Mouse (Mus musculus): ENCODE measurements at regions not wholly inside any gene's neighbourhood (a gene's known extent, or its start where the extent isn't known, plus 50 kb on each side); places are given as distances from the start of the nearest gene placed in this dataset.

DNA sequence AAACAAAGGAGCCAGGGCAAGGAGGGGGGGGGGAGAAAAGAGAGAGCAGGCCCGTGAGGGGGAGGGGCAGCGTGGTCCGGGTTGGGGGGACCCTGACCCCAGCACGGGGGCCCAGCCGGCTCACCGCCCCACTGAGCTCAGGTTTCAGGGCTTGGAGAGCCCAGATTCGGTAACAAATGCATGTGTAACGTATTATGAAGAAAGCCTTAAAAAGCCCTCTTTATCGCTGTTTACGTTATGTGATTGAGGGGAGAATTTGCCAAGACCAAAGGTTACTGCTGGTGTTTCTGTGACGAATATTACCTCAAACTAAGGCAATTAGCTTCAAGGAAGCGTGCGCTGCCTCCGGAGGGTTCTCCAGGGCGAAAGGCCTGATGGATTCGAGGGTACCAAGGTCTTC, 54.2 kb downstream of the Barx1 start:
- no peak for ATAC-seq (ENCODE audit: low FRiP score)
- DNase-seq (ENCODE audit: low spot score), result no peak
- H3K27me3 ChIP-seq (ENCODE audit: insufficient read depth, low read length), result no peaks in the 10 kb centered on the region; the same call in 1 of the 2 replicates
- no peaks in the 10 kb centered on the region for H3K9me3 ChIP-seq (ENCODE audit: low read length)
- no peak overlapping the region for H3K27ac ChIP-seq (ENCODE audit: low read depth, low read length)
- no peak for TF ChIP-seq CTCF (IDR thresholded peaks at IDR 0.05)
- WGBS, result 65% methylated on average over 16 of the region's 16 CpGs
- no peak overlapping the region for H3K4me3 ChIP-seq (ENCODE audit: low read depth, low read length)
- H3K4me2 ChIP-seq (ENCODE audit: low read depth, low read length, poor library complexity, severe bottlenecking), result no peak overlapping the region
- no peaks in the 10 kb centered on the region for H3K4me1 ChIP-seq (ENCODE audit: insufficient read depth, low read length)
- no peak overlapping the region for H3K9ac ChIP-seq (replicated peaks; ENCODE audit: low read length, poor library complexity, severe bottlenecking)
- H3K36me3 ChIP-seq (ENCODE audit: insufficient read depth, low read length), result no peaks in the 10 kb centered on the region

DNA sequence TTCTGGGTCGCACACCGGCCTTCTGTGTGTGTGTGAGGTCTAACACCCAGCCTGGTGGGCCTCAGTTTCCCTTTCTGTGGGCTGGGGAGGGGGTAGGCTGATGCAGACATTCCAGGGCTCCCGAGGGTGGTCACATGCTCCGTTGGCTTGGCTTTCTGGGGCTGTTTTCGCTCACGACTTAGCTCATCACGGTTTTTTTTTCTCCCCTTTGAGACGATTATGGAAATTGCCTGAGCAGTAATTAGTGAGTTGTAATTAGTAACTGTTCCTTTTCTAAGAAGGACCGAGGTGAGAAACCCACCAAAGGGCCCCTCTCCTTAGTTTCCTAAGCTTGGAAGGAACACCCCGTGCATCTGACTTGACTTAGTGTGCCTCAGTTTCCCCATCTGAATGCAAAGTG, 54.7 kb downstream of the Barx1 start:
- no peaks in the 10 kb centered on the region for H3K4me1 ChIP-seq (ENCODE audit: insufficient read depth, low read length)
- ATAC-seq (ENCODE audit: low FRiP score), result no peak
- TF ChIP-seq CTCF (IDR thresholded peaks at IDR 0.05), result no peak
- H3K4me2 ChIP-seq (ENCODE audit: low read depth, low read length, poor library complexity, severe bottlenecking), result no peak overlapping the region
- no peaks in the 10 kb centered on the region for H3K36me3 ChIP-seq (ENCODE audit: insufficient read depth, low read length)
- 0 out of 2 replicates have a peak, but pooled peaks cover under 1% of the 10 kb centered on the region for H3K9me3 ChIP-seq (ENCODE audit: low read length)
- no peak for DNase-seq (ENCODE audit: low spot score)
- 72% methylated on average over 10 of the region's 10 CpGs for WGBS
- H3K4me3 ChIP-seq (ENCODE audit: low read depth, low read length), result no peak overlapping the region
- H3K27me3 ChIP-seq (ENCODE audit: insufficient read depth, low read length), result no peaks in the 10 kb centered on the region; the same call in 1 of the 2 replicates
- H3K9ac ChIP-seq (replicated peaks; ENCODE audit: low read length, poor library complexity, severe bottlenecking), result no peak overlapping the region
- H3K27ac ChIP-seq (ENCODE audit: low read depth, low read length), result no peak overlapping the region

GRCm38 (mm10) chr13:48723676-48724075, 60.9 kb downstream of the Barx1 start:
- Histone ChIP-seq H3K9me3 (ENCODE audit: low read length) (0 out of 2 replicates have a peak, but pooled peaks cover 6% of the 10 kb centered on the region), H3K4me2 (ENCODE audit: low read depth, low read length, poor library complexity, severe bottlenecking) (no peak overlapping the region), H3K36me3 (ENCODE audit: insufficient read depth, low read length) (no peaks in the 10 kb centered on the region), H3K27me3 (ENCODE audit: insufficient read depth, low read length) (peaks cover 4% of the 10 kb centered on the region; the same call in 1 of the 2 replicates), H3K9ac (replicated peaks; ENCODE audit: low read length, poor library complexity, severe bottlenecking) (no peak overlapping the region), H3K4me3 (ENCODE audit: low read depth, low read length) (no peak overlapping the region), H3K4me1 (ENCODE audit: insufficient read depth, low read length) (no peaks in the 10 kb centered on the region), H3K27ac (ENCODE audit: low read depth, low read length) (no peak overlapping the region)
- DNase-seq (ENCODE audit: low spot score), result peak; percentile 26
- WGBS, result 10% methylated on average over 8 of the region's 8 CpGs
- no peak for TF ChIP-seq CTCF (IDR thresholded peaks at IDR 0.05)
- no peak for ATAC-seq (ENCODE audit: low FRiP score)

DNA sequence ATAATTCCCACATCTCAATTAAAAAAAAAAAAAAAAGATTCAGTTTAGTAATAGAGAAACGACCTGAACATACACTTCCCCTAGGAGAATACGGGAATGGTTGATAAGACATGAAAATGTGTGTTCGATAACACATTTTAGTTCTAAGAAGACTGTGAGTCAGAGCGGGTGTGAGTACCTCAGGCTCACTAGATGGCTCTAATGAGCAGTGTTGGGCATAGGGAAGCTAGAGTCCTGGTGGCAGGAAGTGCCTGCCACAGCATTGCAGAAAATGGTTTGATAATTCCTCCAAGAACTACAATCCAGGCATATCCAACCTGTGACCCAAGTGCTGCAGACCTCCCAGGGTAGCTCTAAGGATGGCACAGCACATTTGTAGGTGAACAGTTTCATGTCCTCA, 63.6 kb downstream of the Barx1 start:
- no peak overlapping the region for H3K27ac ChIP-seq (ENCODE audit: low read depth, low read length)
- no peak overlapping the region for H3K9ac ChIP-seq (replicated peaks; ENCODE audit: low read length, poor library complexity, severe bottlenecking)
- no peak overlapping the region for H3K4me3 ChIP-seq (ENCODE audit: low read depth, low read length)
- H3K36me3 ChIP-seq (ENCODE audit: insufficient read depth, low read length), result no peaks in the 10 kb centered on the region
- H3K4me2 ChIP-seq (ENCODE audit: low read depth, low read length, poor library complexity, severe bottlenecking), result no peak overlapping the region
- DNase-seq (ENCODE audit: low spot score) (peak; percentile 54), ATAC-seq (ENCODE audit: low FRiP score) (no peak)
- 0 out of 2 replicates have a peak, but pooled peaks cover 6% of the 10 kb centered on the region for H3K9me3 ChIP-seq (ENCODE audit: low read length)
- TF ChIP-seq CTCF (IDR thresholded peaks at IDR 0.05), result peak; percentile 69
- H3K27me3 ChIP-seq (ENCODE audit: insufficient read depth, low read length), result peaks cover 18% of the 10 kb centered on the region
- WGBS, result 40% methylated on average over 4 of the region's 4 CpGs
- H3K4me1 ChIP-seq (ENCODE audit: insufficient read depth, low read length), result no peaks in the 10 kb centered on the region

DNA sequence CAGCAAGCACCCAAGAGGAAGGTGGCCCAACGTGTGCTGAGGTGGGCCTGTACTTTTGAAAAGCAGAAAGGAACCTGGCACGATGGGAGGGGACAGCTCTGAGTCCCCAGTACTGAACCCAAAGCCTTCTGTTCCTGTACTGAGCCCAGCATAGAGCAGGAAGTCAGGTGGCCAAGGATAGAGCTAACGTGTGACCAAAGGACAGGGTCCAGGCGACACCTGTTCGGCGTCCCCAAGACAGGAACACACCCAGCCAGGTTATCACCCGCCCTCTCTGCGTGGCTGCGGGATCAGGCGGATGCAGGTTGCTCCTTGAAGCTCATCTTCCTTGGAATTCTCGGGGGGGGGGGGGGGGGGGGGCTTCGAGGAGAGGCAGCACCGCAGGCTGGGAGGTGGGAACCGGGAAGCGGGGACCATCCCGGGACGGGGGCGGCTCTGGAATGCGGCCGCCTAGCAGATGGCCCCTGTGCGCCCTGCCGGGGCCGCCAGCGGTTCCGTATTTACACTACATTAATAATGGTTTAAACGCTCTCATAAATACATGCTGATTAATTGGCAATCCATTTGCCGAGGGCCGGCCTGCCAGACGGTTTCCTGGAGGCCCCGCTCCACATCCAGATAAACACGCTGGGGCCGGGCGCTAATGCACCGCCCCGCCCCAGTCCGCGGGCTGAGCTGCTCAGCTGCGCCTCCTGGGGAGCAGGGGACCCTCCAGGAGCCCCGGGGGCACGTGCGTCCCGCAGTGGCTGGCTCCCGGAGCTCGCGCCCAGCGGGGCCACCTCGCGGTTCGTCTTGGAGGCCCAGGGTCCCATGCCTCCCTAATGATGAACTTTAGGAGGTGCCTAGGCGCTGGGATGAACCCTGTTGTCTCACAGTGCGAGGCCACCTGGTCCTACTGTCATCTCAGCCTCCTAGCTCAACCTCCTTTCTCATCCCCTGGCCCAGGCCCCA, 68.5 kb downstream of the Barx1 start:
- Histone ChIP-seq H3K9me3 (ENCODE audit: low read length) (no peaks in the 10 kb centered on the region), H3K27me3 (ENCODE audit: insufficient read depth, low read length) (peaks cover 28% of the 10 kb centered on the region), H3K4me1 (ENCODE audit: insufficient read depth, low read length) (no peaks in the 10 kb centered on the region), H3K4me2 (ENCODE audit: low read depth, low read length, poor library complexity, severe bottlenecking) (peak overlapping the region; percentile 54), H3K9ac (replicated peaks; ENCODE audit: low read length, poor library complexity, severe bottlenecking) (peak overlapping the region; percentile 44; the same call in 1 of the 2 replicates), H3K4me3 (ENCODE audit: low read depth, low read length) (peak overlapping the region; percentile 32), H3K27ac (ENCODE audit: low read depth, low read length) (no peak overlapping the region), H3K36me3 (ENCODE audit: insufficient read depth, low read length) (no peaks in the 10 kb centered on the region)
- 3% methylated on average over 49 of the region's 51 CpGs for whole genome bisulfite sequencing
- ATAC-seq (ENCODE audit: low FRiP score) (no peak), DNase-seq (ENCODE audit: low spot score) (peak; percentile 11)
- TF ChIP-seq CTCF (IDR thresholded peaks at IDR 0.05), result peak; percentile 21; the same call in 1 of the 2 replicates
